Mouse (Mus musculus) granulocyte monocyte progenitor cell, adult 5-6 weeks (primary cell): ENCODE data around the gene Tfcp2. TPM values are rescaled to one million over a fixed set of nuclear protein-coding genes. Genes with fewer than 3 reads are reported as not detected.
"Not testable (repeated sequence)": the region's sequence is repeated elsewhere in the genome, so short reads cannot be mapped to it uniquely, and the experiment has no call there.

Experiments
- ATAC-seq: replicated peaks from 2 replicates; pipeline ENCODE4 v1.8.0; 2016; ENCODE audit warnings: mild to moderate bottlenecking, moderate TSS enrichment, inconsistent platforms; ENCODE audit not compliant: poor library complexity, severe bottlenecking
- total RNA-seq, 2 experiments: library from RNA; stranded (forward) in 1 of 2; stranded (reverse) in 1 of 2; fragments of 200-712, 200-1000 nt in 1 of 2; fragments of >200 nt in 1 of 2; fragmentation: Nextera tagmentation in 1 of 2; gene quantifications; 2 replicates each; pipeline ENCODE4 v1.2.3; 2014 to 2017

Gene Tfcp2
- total RNA-seq, 2 experiments from 2014 or later = 8.3 to 12.8 TPM

GRCm38 (mm10) chr15:100557705-100558433, 6.1 kb upstream of the Tfcp2 start:
- ATAC-seq = no peak

- ATAC-seq = no peak
Measured at GRCm38 (mm10) chr15:100556378-100556777, 4.6 kb upstream of the Tfcp2 start.

GRCm38 (mm10) chr15:100555965-100556364, 4.2 kb upstream of the Tfcp2 start:
- ATAC-seq = no peak

GRCm38 (mm10) chr15:100550280-100550679, 1.5 kb downstream of the Tfcp2 start:
- ATAC-seq = no peak

- not testable (repeated sequence) for ATAC-seq
Measured at GRCm38 (mm10) chr15:100543651-100544030, 8.2 kb downstream of the Tfcp2 start.

- not testable (repeated sequence) for ATAC-seq
Measured at GRCm38 (mm10) chr15:100542876-100543650, 8.7 kb downstream of the Tfcp2 start.

GRCm38 (mm10) chr15:100541426-100541825, 10.4 kb downstream of the Tfcp2 start:
- ATAC-seq = no peak

- ATAC-seq = not testable (repeated sequence)
Measured at GRCm38 (mm10) chr15:100541001-100541400, 10.8 kb downstream of the Tfcp2 start.

- ATAC-seq = peak; percentile 37; the same call in 1 of the 2 replicates
Measured at GRCm38 (mm10) chr15:100539411-100539810, 12.4 kb downstream of the Tfcp2 start.

- ATAC-seq = no peak
Measured at GRCm38 (mm10) chr15:100537913-100538312, 13.9 kb downstream of the Tfcp2 start.

GRCm38 (mm10) chr15:100527900-100528299, 23.9 kb downstream of the Tfcp2 start:
- ATAC-seq = no peak

GRCm38 (mm10) chr15:100525405-100525804, 26.4 kb downstream of the Tfcp2 start:
- ATAC-seq = no peak

- ATAC-seq = no peak
Measured at GRCm38 (mm10) chr15:100520306-100520705, 31.5 kb downstream of the Tfcp2 start.

GRCm38 (mm10) chr15:100515121-100515520, 36.7 kb downstream of the Tfcp2 start:
- ATAC-seq = no peak

- ATAC-seq = no peak
Measured at GRCm38 (mm10) chr15:100513387-100513786, 38.4 kb downstream of the Tfcp2 start.

GRCm38 (mm10) chr15:100510072-100510471, 41.7 kb downstream of the Tfcp2 start:
- ATAC-seq = no peak

- ATAC-seq = no peak
Measured at GRCm38 (mm10) chr15:100508454-100509167, 43.2 kb downstream of the Tfcp2 start.

GRCm38 (mm10) chr15:100499506-100499905, 52.3 kb downstream of the Tfcp2 start:
- ATAC-seq = not testable (repeated sequence)

GRCm38 (mm10) chr15:100495102-100495501, 56.7 kb downstream of the Tfcp2 start, which contains the start of gene Csrnp2:
TSS of gene Csrnp2 (minus strand) at chr15:100495488.
- peak; percentile 95 for ATAC-seq

GRCm38 (mm10) chr15:100494647-100495046, 57.2 kb downstream of the Tfcp2 start:
- ATAC-seq = peak; percentile 34; the same call in 1 of the 2 replicates

GRCm38 (mm10) chr15:100491966-100492365, 59.8 kb downstream of the Tfcp2 start:
- no peak for ATAC-seq
